Mouse (Mus musculus) urinary bladder, postnatal 4 days (tissue): ENCODE measurements around the gene Enpp3.

Source experiments
- DNase-seq, 2 experiments: peaks; one replicate each; pipeline ENCODE4 v3.0.0; 2021 to 2022; ENCODE audit warnings: low spot score in 2 of 2

Gene Enpp3

GRCm38 (mm10) chr10:24842676-24843075 lies at the start of gene Enpp3:
Gene Enpp3, minus strand, starts transcription at chr10:24842823.
- DNase-seq = no peak

GRCm38 (mm10) chr10:24888343-24888742 lies 45.7 kb upstream of the Enpp3 start:
- no peak for DNase-seq

GRCm38 (mm10) chr10:24886008-24886407 lies 43.4 kb upstream of the Enpp3 start:
- no peak for DNase-seq

DNA sequence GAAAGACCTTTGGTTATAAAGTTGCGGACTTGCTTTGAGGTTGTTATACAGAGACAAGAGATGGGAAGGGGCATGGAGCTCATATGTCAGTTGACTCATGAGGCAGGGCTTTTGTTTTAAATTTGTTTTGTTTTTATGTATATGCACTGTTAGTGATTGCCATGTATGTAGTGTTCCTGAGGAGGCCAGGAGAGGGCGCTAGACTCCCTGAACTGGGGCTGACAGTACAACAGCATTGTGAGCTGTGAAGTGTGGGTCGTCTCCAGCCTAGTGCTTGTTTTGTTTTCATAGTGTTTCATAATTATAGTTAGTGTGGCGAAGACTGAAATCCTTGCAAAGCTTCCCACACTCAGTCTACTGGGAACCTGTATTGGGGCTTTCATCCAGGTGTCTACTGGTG lies 31.0 kb upstream of the Enpp3 start:
- no peak for DNase-seq

DNA sequence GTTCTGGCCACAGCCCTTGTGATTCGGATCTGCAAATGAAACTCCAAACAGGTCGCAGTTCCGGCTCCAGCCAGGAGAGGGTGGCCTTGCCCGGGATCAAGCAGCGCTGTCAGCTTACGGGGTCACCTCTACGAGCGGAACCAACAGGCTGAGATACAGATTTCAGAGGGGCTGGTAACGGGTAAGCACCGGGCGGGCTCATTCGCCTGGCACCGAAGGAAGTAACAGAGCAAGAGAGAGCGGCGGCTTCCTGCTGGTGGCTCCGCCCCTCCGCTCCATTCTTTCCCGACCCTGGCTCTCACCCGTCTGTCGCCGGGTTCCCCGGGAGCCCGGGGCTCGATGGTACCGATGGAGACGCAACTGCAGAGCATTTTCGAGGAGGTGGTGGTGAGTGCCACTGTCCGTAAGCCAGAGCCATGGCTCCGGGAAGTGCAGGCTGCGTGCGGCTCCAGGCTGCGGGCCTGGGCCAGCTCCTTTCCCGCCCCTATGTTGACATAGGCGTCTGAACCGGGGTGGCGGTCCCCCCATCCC lies 27.2 kb upstream of the Enpp3 start, which contains the start of gene Med23:
TSS of gene Med23 (plus strand) at position 227 of the 531 bp plus-strand sequence.
- peak; percentile 95 to 96 for DNase-seq

DNA sequence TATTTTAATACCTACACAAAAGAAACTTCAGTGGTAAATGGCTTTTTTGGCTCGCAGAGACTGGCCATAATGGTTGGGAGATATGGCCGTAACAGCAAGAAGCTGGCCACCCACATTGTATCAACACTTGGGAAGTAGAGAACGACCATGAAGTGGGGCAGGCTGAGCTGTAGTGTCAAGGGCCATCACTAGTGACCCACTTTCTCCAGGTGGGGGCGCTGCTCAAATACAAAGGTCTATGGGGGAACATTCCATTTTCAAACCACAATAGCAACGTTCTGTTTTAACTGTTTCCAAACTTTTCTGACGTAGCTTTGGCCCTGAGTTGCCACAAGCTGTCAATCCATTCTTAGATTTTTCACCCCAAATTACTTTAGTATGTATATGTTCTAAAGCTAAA lies 21.8 kb upstream of the Enpp3 start:
- no peak for DNase-seq

- no peak for DNase-seq
These were observed 20.5 kb upstream of the Enpp3 start for GRCm38 (mm10) chr10:24863146-24863545.

DNA sequence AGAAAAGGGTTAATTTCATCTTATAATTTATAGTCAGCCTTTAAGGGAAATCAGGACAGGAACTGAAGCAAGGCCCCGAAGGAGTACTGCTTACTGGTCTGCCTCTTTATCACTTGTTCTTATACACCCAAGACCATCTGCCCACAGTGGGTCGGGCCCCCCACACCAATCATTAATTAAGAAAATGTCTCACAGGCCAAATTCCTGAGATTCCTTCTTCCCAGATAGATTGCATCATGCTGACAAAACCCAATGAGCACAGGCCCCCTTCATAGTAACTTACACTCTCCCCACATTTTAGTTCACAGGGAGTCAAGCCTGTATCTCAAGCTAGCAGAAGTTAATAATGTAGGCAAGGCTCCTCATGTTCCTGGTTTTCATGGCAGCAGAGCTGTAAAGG lies 625 bp downstream of the Enpp3 start:
- DNase-seq = no peak

GRCm38 (mm10) chr10:24840795-24841194 lies 1.8 kb downstream of the Enpp3 start:
- DNase-seq = no peak

DNA sequence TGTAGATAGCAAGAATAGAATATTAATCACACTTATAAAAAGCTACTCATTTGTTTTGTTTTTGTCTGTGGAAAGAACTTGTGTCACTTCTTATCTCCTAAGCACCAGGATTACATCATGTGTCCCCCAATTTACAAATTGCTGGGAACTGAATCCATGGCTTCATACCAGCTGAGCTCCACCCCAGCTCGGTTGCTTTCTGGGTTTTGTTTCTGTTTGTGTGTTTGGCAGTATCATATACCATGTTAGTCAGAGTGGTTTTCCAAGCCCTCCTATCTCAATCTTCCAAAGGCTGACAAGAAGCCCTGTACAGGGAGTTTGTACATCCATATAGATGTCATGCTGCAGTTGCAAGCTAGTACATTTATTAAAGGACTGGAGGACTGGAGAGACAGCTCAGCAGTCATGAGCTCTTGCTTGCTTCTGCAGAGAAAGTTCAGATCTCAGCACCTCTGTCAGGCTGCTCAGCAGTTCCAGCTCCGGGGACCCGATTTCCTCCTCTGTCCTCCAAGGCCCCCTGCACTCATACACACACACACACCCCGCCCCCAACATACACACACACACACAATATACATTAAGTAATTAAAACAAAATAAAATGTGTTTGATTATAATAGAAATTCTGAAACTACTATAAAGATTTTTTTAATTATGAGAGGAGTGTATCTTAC lies 6.1 kb downstream of the Enpp3 start:
- no peak for DNase-seq

GRCm38 (mm10) chr10:24835702-24836342 lies 6.8 kb downstream of the Enpp3 start:
- DNase-seq = no peak

- DNase-seq = no peak
These were observed 7.8 kb downstream of the Enpp3 start for GRCm38 (mm10) chr10:24834634-24835371.

GRCm38 (mm10) chr10:24832306-24832705 lies 10.3 kb downstream of the Enpp3 start:
- DNase-seq = no peak

- DNase-seq = no peak
These were observed 11.1 kb downstream of the Enpp3 start for GRCm38 (mm10) chr10:24831377-24832095.

DNA sequence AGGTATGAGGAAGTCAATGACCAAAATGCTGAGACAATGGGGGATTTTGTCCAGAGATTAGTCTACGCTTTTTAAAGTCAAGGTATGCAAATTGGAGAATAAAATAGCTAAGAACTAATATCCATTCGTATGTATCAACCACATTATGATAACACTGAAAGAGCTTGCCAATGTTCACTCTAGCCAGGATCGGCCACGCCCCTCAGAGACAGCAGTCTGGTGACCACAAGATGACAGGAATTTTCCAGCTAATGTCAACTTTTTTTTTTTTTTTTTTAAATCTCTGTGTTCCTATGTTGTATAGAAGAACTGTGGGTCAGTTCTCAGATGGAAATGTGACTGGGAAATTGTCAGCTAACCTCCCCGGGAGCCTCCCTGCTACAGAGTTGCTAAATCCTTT lies 12.2 kb downstream of the Enpp3 start:
- DNase-seq = no peak

DNA sequence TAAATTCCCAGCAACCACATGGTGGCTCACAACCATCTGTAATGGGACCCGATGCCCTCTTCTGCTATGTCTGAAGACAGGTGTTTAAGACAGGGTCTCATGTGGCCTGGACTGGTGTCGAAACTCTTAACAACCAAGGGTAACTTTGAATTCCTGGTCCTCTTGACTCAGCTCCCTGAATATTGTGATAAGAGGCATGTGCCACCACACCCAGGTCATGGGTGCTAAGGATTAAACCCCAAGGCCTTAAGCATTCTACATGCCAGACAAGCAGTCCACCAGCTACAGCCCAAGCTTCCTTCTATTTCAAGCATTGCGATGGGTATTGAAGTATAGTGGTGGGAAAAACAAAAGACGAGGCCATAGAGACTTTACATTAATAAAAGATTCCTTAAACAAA lies 14.5 kb downstream of the Enpp3 start:
- DNase-seq = no peak

GRCm38 (mm10) chr10:24826130-24826529 lies 16.5 kb downstream of the Enpp3 start:
- DNase-seq = no peak

- no peak for DNase-seq
These were observed 17.1 kb downstream of the Enpp3 start for GRCm38 (mm10) chr10:24825456-24826081.

DNA sequence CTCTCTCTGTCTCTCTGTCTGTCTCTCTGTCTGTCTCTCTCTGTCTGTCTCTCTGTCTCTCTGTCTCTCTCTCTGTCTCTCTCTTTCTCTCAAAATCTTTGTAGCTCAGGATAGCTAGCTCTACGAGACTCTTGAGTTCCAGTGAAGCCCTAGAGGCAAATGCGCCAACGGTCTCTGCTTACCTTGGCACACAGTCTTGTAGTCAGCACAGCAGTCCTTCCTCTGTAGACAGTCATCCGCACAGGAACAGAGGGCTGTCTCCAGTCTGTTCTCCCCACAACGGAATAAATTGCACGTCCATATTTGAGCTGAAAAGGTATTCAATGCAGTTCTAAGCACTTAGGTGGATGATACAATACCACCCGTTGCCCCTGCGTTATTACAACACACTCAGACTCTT lies 18.0 kb downstream of the Enpp3 start:
- DNase-seq = no peak

DNA sequence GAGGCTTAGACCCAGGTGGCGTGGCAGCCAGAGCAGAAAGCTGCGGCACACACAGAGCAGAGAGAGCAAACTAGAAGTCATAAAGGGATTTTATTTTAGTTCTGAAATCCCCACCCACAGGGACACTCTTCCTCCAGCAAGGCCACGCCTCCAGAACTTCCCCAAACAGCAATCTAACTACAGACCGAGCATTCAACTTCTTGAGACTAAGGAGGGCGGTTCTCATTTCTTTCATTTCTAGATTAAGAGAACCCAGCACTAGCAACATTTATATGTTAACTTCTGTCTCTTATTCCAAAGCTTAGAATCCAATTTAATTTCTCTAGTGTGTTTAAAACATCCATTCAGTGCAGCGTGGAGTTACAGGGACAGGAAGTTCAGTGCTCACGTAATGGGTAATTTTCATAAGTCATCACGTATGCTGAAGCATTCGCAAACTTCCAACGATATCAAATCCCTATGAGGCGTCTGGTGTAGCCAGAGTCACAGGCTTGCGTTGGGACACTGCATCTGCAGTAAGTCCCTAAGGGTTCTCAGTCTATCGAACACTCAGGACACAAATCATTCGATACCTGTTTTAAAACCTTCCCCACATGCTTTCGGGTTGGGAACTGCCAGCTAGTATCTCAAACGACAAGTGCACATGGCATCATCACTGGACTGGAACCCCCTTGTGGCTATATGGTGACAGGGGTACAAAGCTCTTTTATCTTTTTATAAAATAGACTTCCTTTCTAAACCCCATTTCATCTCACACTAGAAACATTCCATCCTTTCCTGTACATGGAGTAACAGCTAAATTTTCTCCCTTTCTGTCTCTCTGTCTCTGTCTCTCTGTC lies 18.7 kb downstream of the Enpp3 start:
- no peak for DNase-seq

DNA sequence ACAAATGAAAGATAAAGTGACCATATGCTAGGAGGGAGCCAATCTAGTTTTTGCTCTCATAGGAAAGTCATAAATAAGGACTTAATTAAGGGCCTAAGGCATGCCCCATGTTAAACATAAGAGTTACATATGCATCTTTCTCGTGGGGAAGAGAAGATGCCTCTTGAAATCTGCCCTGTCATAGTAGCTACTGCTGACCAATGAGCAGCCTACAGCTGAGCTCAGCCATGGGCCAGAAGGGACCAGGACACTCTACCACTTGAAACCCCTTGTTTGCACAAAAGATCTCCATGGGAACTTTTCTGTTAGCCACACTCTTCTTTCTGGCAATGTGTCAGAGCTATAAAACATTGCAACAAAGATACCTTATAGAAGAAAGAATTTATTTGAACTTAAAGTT lies 19.4 kb downstream of the Enpp3 start:
- no peak for DNase-seq
